Mouse (Mus musculus) erythroblast, embryonic 14.5 days (primary cell): ENCODE measurements at regions not wholly inside any gene's neighbourhood (a gene's known extent, or its start where the extent isn't known, plus 50 kb on each side); places are given as distances from the start of the nearest gene placed in this dataset.

Source experiments
- GATA1 ChIP-seq: IDR thresholded peaks from 2 replicates; pipeline ENCODE4 v1.6.1; 2012; ENCODE audit warnings: low read length, inconsistent platforms, mixed read lengths
- TAL1 ChIP-seq: IDR thresholded peaks from 3 replicates; pipeline ENCODE4 v1.6.1; 2012; ENCODE audit warnings: low read length, inconsistent platforms, mixed read lengths

GRCm38 (mm10) chr13:57056786-57057185 lies 161.0 kb upstream of the Trpc7 start:
- TF ChIP-seq TAL1 (no peak), GATA1 (no peak)
